Mouse (Mus musculus): ENCODE data around the gene Tmem120b.

DNA sequence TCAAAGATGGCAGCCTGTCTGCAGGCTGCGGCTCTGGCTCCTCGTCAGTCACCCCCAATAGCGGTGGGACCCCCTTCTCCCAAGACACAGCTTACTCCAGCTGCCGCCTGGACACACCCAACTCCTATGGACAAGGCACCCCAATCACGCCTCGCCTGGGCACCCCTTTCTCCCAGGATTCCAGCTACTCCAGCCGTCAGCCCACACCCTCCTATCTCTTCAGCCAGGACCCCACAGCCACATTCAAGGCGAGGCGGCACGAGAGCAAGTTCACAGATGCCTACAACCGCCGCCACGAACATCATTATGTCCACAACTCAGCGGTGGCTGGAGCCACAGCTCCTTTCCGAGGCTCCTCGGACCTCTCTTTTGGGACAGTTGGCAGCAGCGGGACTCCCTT lies 79.4 kb downstream of the Tmem120b start:
- TF ChIP-seq POLR2A (IDR thresholded peaks at IDR 0.05; ENCODE audit: low read depth, low read length) (no peak), CTCF (IDR thresholded peaks at IDR 0.05; ENCODE audit: borderline replicate concordance, insufficient read depth, low read length) (no peak)
